Mouse (Mus musculus): ENCODE data around the gene Smim10l1. TPM values are rescaled to one million over a fixed set of nuclear protein-coding genes. Genes with fewer than 3 reads are reported as not detected.

The Smim10l1 gene
- 105 and 151 TPM in 2 replicates for polyA plus RNA-seq (2012; rRNA removed; ENCODE audit: low replicate concordance)

GRCm38 (mm10) chr6:133104609-133104921, at the start of gene Smim10l1:
TSS of gene Smim10l1 (plus strand) at chr6:133104909.

GRCm38 (mm10) chr6:133055716-133056115, 49.0 kb upstream of the Smim10l1 start, which contains the start of gene Tas2r140:
TSS of gene Tas2r140 (minus strand) at chr6:133055816.

Other genes with a start within 250 kb of the Smim10l1 start
- gene Tas2r116, start 249.5 kb upstream of the Smim10l1 start, polyA plus RNA-seq (2012; rRNA removed; ENCODE audit: low replicate concordance): not detected in 2 replicates
- gene Tas2r110, start 236.9 kb upstream of the Smim10l1 start, polyA plus RNA-seq (2012; rRNA removed; ENCODE audit: low replicate concordance): not detected in 2 replicates
- not detected in 2 replicates for gene Tas2r113, start 211.9 kb upstream of the Smim10l1 start, polyA plus RNA-seq (2012; rRNA removed; ENCODE audit: low replicate concordance)
- gene Tas2r125, start 195.3 kb upstream of the Smim10l1 start, polyA plus RNA-seq (2012; rRNA removed; ENCODE audit: low replicate concordance): not detected in 2 replicates
- gene Tas2r129, start 153.8 kb upstream of the Smim10l1 start, polyA plus RNA-seq (2012; rRNA removed; ENCODE audit: low replicate concordance): not detected in 2 replicates
- gene Tas2r131, start 147.0 kb upstream of the Smim10l1 start, polyA plus RNA-seq (2012; rRNA removed; ENCODE audit: low replicate concordance): not detected in 2 replicates
- not detected in 2 replicates for gene Tas2r109, start 123.9 kb upstream of the Smim10l1 start, polyA plus RNA-seq (2012; rRNA removed; ENCODE audit: low replicate concordance)
- not detected in 2 replicates for gene Tas2r103, start 67.8 kb upstream of the Smim10l1 start, polyA plus RNA-seq (2012; rRNA removed; ENCODE audit: low replicate concordance)
- not detected in 2 replicates for gene Tas2r140, start 49.1 kb upstream of the Smim10l1 start, polyA plus RNA-seq (2012; rRNA removed; ENCODE audit: low replicate concordance)
- gene 5530400C23Rik, start 187.3 kb downstream of the Smim10l1 start, polyA plus RNA-seq (2012; rRNA removed; ENCODE audit: low replicate concordance): not detected in 2 replicates

Measured in subcutaneous adipose tissue, adult 2 months (tissue).